Mouse (Mus musculus): ENCODE measurements around the gene Aifm2.

GRCm38 (mm10) chr10:61697028-61697427, 18.0 kb upstream of the Aifm2 start:
- TF ChIP-seq POLR2A (IDR thresholded peaks at IDR 0.05; ENCODE audit: insufficient read depth, low read depth, low read length) (no peak), EP300 (IDR thresholded peaks at IDR 0.05; ENCODE audit: insufficient read depth, low read depth, low read length) (no peak)
